Mouse (Mus musculus): ENCODE results near the gene Rap1gap. TPM values are rescaled to one million over a fixed set of nuclear protein-coding genes. Genes with fewer than 3 reads are reported as not detected.
A peak's percentile ranks its signal among the peaks of the same experiment; 100 is the strongest.

The Rap1gap gene
- polyA plus RNA-seq, 1 experiment from 2014 or later, result 10.3 TPM

DNA sequence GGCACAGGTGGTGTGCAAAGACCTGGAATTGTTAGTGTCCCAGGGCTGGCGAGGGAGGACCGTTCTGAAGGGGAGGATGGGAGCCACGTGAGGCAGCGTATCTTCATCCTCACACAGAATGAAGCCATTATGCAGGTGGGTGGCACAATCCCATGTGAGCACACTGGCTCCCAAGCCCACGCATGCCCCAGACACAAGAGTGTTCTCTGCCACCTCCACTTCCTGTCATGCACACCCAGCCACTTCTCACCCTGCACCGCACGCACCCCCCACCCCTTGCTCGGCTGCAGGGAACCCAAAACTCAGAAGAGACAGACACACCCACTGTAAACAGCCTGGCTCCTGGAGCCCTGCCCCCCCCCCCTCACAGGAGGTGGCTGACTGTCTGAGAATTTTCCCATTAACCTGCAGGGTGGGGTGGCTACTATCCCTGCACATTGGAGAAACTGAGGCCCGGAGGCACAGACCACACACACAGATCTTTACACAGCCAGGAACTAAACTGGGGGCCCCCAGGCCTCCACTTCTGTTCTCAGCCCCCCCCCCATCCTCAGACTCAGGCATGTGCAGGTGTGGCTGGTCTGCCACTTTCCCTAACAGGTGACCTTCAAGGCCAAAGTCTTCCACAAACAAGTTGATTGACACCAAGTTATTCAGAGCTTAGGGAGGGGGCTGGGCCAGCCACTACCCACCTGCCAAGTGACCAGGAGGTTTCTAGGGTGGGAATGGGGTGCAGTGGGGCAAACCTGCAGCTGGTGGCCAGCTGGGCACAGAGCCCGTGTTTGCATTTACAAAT is 27.8 kb downstream of the Rap1gap start:
- H3K36me3 ChIP-seq (ENCODE audit: control insufficient read depth, insufficient read depth, low read length), result no peaks in the 10 kb centered on the region
- 73% methylated on average over 10 of the region's 10 CpGs for WGBS

GRCm38 (mm10) chr4:137695300-137695699 is 30.8 kb downstream of the Rap1gap start:
- Histone ChIP-seq H3K36me3 (ENCODE audit: control insufficient read depth, insufficient read depth, low read length) (no peaks in the 10 kb centered on the region), H3K4me1 (ENCODE audit: control insufficient read depth, insufficient read depth, low read length) (peaks cover 9% of the 10 kb centered on the region; the same call in 1 of the 2 replicates), H3K27me3 (ENCODE audit: control insufficient read depth, insufficient read depth, low read length) (no peaks in the 10 kb centered on the region), H3K4me3 (ENCODE audit: low read length) (no peak overlapping the region), H3K9ac (ENCODE audit: low read depth, low read length) (no peak overlapping the region), H3K4me2 (replicated peaks; ENCODE audit: low read depth, low read length) (no peak overlapping the region), H3K9me3 (ENCODE audit: control insufficient read depth, low read length) (no peaks in the 10 kb centered on the region), H3K27ac (ENCODE audit: low read depth, low read length) (no peak overlapping the region)
- WGBS, result 82% methylated on average over 8 of the region's 8 CpGs
- ATAC-seq (ENCODE audit: low FRiP score, low TSS enrichment), result no peak

More for the DNA sequence above, 27.8 kb downstream of the Rap1gap start:
- no peak overlapping the region for H3K4me3 ChIP-seq (ENCODE audit: low read length)
- H3K9ac ChIP-seq (ENCODE audit: low read depth, low read length), result no peak overlapping the region
- no peak overlapping the region for H3K27ac ChIP-seq (ENCODE audit: low read depth, low read length)
- H3K4me2 ChIP-seq (replicated peaks; ENCODE audit: low read depth, low read length), result no peak overlapping the region
- ATAC-seq (ENCODE audit: low FRiP score, low TSS enrichment), result no peak
- H3K9me3 ChIP-seq (ENCODE audit: control insufficient read depth, low read length), result no peaks in the 10 kb centered on the region
- H3K27me3 ChIP-seq (ENCODE audit: control insufficient read depth, insufficient read depth, low read length), result no peaks in the 10 kb centered on the region
- H3K4me1 ChIP-seq (ENCODE audit: control insufficient read depth, insufficient read depth, low read length), result 0 out of 2 replicates have a peak, but pooled peaks cover 3% of the 10 kb centered on the region

- Histone ChIP-seq H3K27me3 (ENCODE audit: control insufficient read depth, insufficient read depth, low read length) (no peaks in the 10 kb centered on the region), H3K27ac (ENCODE audit: low read depth, low read length) (no peak overlapping the region), H3K9ac (ENCODE audit: low read depth, low read length) (no peak overlapping the region), H3K4me1 (ENCODE audit: control insufficient read depth, insufficient read depth, low read length) (peaks cover 9% of the 10 kb centered on the region; the same call in 1 of the 2 replicates), H3K4me2 (replicated peaks; ENCODE audit: low read depth, low read length) (no peak overlapping the region), H3K36me3 (ENCODE audit: control insufficient read depth, insufficient read depth, low read length) (no peaks in the 10 kb centered on the region), H3K9me3 (ENCODE audit: control insufficient read depth, low read length) (no peaks in the 10 kb centered on the region), H3K4me3 (ENCODE audit: low read length) (no peak overlapping the region)
- WGBS, result 31% methylated on average over 4 of the region's 4 CpGs
- ATAC-seq (ENCODE audit: low FRiP score, low TSS enrichment), result no peak
These were observed 31.4 kb downstream of the Rap1gap start for GRCm38 (mm10) chr4:137695900-137696299.

GRCm38 (mm10) chr4:137697156-137697885 is 32.8 kb downstream of the Rap1gap start:
- peak; percentile 56 for ATAC-seq (ENCODE audit: low FRiP score, low TSS enrichment)

DNA sequence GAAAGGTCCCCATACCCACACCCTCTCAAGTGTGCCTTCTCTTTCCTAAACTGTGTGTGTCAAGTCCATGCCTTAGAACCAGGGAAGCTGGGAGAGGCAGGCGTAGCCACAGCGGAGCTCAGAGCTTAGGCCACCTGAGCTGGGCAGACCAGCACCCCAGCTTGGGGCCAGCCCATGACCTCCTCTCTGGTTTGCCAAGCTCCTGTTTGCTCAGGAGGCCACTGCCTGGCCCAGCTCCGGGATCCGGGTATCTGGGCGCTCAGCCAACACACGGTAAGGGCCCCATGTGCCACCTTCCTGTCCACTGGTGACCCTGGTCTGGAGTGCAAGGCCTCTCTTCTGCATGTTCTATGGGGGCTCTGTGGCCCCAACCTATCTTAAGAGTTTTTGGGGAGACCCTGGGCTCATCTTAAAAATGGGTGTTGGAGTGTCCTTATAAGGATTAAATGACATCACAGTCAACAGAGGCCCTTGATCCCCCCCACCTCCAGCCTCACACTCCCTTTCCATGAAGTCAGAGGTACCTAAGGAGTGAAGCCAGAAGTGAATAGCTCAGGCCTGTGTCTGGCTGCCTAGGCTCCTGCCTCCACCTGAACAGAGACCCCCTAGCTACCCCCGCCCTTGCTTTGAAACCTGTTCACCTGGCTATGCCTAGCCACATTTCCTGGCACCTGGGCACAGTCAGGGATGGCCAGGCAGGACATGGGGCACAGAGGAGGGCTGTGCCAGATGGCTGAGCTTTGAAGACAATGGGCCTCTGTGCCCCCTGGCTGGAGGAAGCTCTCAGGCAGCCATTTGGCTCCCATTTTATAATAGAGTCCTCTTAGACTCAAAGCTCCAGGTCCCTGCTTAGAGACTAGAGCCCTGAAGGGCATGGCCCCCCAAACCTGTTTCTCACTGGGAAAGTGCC is 33.8 kb downstream of the Rap1gap start:
- Histone ChIP-seq H3K27ac (ENCODE audit: low read depth, low read length) (peak overlapping the region; percentile 4; the same call in 1 of the 2 replicates), H3K4me3 (ENCODE audit: low read length) (no peak overlapping the region), H3K27me3 (ENCODE audit: control insufficient read depth, insufficient read depth, low read length) (no peaks in the 10 kb centered on the region), H3K4me1 (ENCODE audit: control insufficient read depth, insufficient read depth, low read length) (peaks cover 9% of the 10 kb centered on the region; the same call in 1 of the 2 replicates), H3K36me3 (ENCODE audit: control insufficient read depth, insufficient read depth, low read length) (no peaks in the 10 kb centered on the region), H3K9ac (ENCODE audit: low read depth, low read length) (no peak overlapping the region), H3K9me3 (ENCODE audit: control insufficient read depth, low read length) (no peaks in the 10 kb centered on the region), H3K4me2 (replicated peaks; ENCODE audit: low read depth, low read length) (no peak overlapping the region)
- no peak; the same call in 1 of the 2 replicates for ATAC-seq (ENCODE audit: low FRiP score, low TSS enrichment)
- WGBS, result 77% methylated on average over 7 of the region's 7 CpGs

More at GRCm38 (mm10) chr4:137697156-137697885, 32.8 kb downstream of the Rap1gap start:
- Histone ChIP-seq H3K4me2 (replicated peaks; ENCODE audit: low read depth, low read length) (no peak overlapping the region), H3K4me1 (ENCODE audit: control insufficient read depth, insufficient read depth, low read length) (peaks cover 9% of the 10 kb centered on the region; the same call in 1 of the 2 replicates), H3K9ac (ENCODE audit: low read depth, low read length) (no peak overlapping the region), H3K27ac (ENCODE audit: low read depth, low read length) (no peak overlapping the region), H3K4me3 (ENCODE audit: low read length) (no peak overlapping the region), H3K27me3 (ENCODE audit: control insufficient read depth, insufficient read depth, low read length) (no peaks in the 10 kb centered on the region), H3K9me3 (ENCODE audit: control insufficient read depth, low read length) (no peaks in the 10 kb centered on the region), H3K36me3 (ENCODE audit: control insufficient read depth, insufficient read depth, low read length) (no peaks in the 10 kb centered on the region)
- 63% methylated on average over 13 of the region's 13 CpGs for WGBS

DNA sequence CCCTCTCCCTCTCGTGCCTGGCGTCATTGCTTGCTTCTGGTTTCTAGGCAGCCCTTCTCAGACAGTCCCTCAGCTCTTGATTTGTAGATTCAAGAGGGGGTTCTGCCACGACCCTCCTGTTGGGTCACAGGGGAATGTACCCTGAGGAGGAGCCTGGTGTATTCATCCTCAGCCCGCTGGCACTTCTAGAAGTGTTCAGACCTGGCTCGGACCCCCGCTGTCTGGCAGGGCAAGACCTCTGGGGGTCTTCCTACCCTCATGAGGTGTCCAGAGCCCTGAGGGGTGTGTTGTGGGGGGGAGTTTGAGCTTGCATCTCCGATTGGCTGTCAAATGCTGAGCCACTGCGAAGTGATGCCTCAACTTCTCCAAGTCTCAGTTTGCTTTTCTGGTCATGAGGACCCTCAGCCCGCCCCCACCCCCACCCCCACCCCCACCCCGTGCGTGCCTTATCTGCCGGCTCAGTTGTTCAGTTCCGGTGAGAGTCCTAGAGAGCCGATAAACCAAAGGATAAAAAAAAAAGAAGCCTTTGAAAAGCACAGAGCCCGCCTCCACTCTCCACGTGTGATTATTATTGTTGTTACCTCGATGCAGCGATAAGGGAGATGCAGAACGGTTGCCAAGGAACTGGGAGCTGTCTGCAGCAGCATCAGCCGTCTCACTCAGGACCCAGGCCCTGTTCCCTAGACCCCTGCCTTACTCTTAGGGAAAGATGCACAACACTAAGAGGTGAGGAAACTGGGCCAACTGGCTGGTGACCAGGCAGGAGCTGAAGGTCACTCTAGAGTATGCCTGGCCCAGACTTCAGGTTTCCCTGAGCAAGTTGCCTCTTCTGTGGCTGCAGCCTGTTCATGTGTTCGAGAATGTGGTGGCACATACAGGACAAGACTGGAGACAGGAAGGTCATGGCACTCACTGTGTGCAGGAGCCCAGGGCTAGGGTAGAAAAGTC is 35.0 kb downstream of the Rap1gap start:
- no peak overlapping the region for H3K4me2 ChIP-seq (replicated peaks; ENCODE audit: low read depth, low read length)
- peaks cover 9% of the 10 kb centered on the region; the same call in 1 of the 2 replicates for H3K4me1 ChIP-seq (ENCODE audit: control insufficient read depth, insufficient read depth, low read length)
- no peaks in the 10 kb centered on the region for H3K27me3 ChIP-seq (ENCODE audit: control insufficient read depth, insufficient read depth, low read length)
- H3K9me3 ChIP-seq (ENCODE audit: control insufficient read depth, low read length), result no peaks in the 10 kb centered on the region
- WGBS, result 64% methylated on average over 21 of the region's 21 CpGs
- no peaks in the 10 kb centered on the region for H3K36me3 ChIP-seq (ENCODE audit: control insufficient read depth, insufficient read depth, low read length)
- H3K9ac ChIP-seq (ENCODE audit: low read depth, low read length), result no peak overlapping the region
- H3K27ac ChIP-seq (ENCODE audit: low read depth, low read length), result no peak overlapping the region
- no peak for ATAC-seq (ENCODE audit: low FRiP score, low TSS enrichment)
- no peak overlapping the region for H3K4me3 ChIP-seq (ENCODE audit: low read length)

- no peaks in the 10 kb centered on the region for H3K27me3 ChIP-seq (ENCODE audit: control insufficient read depth, insufficient read depth, low read length)
- H3K9me3 ChIP-seq (ENCODE audit: control insufficient read depth, low read length), result no peaks in the 10 kb centered on the region
- H3K4me2 ChIP-seq (replicated peaks; ENCODE audit: low read depth, low read length), result no peak overlapping the region
- H3K27ac ChIP-seq (ENCODE audit: low read depth, low read length), result no peak overlapping the region
- no peak for ATAC-seq (ENCODE audit: low FRiP score, low TSS enrichment)
- WGBS, result 56% methylated on average over 6 of the region's 6 CpGs
- no peak overlapping the region for H3K4me3 ChIP-seq (ENCODE audit: low read length)
- no peaks in the 10 kb centered on the region for H3K36me3 ChIP-seq (ENCODE audit: control insufficient read depth, insufficient read depth, low read length)
- H3K9ac ChIP-seq (ENCODE audit: low read depth, low read length), result no peak overlapping the region
- peaks cover 9% of the 10 kb centered on the region; the same call in 1 of the 2 replicates for H3K4me1 ChIP-seq (ENCODE audit: control insufficient read depth, insufficient read depth, low read length)
These were observed 36.4 kb downstream of the Rap1gap start for GRCm38 (mm10) chr4:137700960-137701359.

DNA sequence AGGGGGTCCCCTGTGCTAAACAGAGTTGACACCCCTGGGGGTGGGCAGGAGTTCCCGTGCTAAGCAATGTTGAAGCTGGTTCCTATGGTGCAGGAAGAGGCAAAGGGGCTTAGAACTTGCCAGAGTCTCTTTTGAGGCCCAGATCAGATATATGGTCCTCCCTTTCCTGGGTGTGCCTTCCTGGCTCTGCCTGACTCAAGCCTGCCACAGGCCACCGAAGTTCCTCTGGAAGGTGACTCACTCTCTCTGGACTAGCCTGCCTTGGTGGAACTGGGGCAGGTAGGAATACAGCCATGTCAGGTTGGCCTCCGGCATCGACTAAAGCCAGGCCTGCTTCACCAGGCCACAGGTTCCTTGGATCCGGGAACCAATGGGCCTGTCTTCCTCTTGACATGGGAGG is 38.6 kb downstream of the Rap1gap start:
- 86% methylated on average over 5 of the region's 5 CpGs for WGBS
- H3K36me3 ChIP-seq (ENCODE audit: control insufficient read depth, insufficient read depth, low read length), result no peaks in the 10 kb centered on the region

More for the DNA sequence above, 38.6 kb downstream of the Rap1gap start:
- no peak for ATAC-seq (ENCODE audit: low FRiP score, low TSS enrichment)
- Histone ChIP-seq H3K4me1 (ENCODE audit: control insufficient read depth, insufficient read depth, low read length) (peaks cover 8% of the 10 kb centered on the region), H3K4me3 (ENCODE audit: low read length) (no peak overlapping the region), H3K4me2 (replicated peaks; ENCODE audit: low read depth, low read length) (no peak overlapping the region), H3K27me3 (ENCODE audit: control insufficient read depth, insufficient read depth, low read length) (no peaks in the 10 kb centered on the region), H3K9ac (ENCODE audit: low read depth, low read length) (no peak overlapping the region), H3K27ac (ENCODE audit: low read depth, low read length) (no peak overlapping the region), H3K9me3 (ENCODE audit: control insufficient read depth, low read length) (no peaks in the 10 kb centered on the region)
